Mouse (Mus musculus) testis, adult 2 months (tissue): ENCODE data around the gene Kif1b.

Source experiments
- CTCF ChIP-seq: fragments of 200-500 bp; IDR thresholded peaks from 2 replicates; pipeline ENCODE4 v1.5.1; 2012; ENCODE audit warnings: low read depth, mild to moderate bottlenecking, inconsistent platforms, low read length, moderate library complexity; ENCODE audit not compliant: control insufficient read depth, insufficient read depth, insufficient replicate concordance
- POLR2A ChIP-seq: fragments of 200-500 bp; IDR thresholded peaks from 2 replicates; pipeline ENCODE4 v1.6.1; 2012; ENCODE audit warnings: low read depth, mild to moderate bottlenecking, inconsistent platforms, low read length, moderate library complexity; ENCODE audit not compliant: control insufficient read depth

DNA sequence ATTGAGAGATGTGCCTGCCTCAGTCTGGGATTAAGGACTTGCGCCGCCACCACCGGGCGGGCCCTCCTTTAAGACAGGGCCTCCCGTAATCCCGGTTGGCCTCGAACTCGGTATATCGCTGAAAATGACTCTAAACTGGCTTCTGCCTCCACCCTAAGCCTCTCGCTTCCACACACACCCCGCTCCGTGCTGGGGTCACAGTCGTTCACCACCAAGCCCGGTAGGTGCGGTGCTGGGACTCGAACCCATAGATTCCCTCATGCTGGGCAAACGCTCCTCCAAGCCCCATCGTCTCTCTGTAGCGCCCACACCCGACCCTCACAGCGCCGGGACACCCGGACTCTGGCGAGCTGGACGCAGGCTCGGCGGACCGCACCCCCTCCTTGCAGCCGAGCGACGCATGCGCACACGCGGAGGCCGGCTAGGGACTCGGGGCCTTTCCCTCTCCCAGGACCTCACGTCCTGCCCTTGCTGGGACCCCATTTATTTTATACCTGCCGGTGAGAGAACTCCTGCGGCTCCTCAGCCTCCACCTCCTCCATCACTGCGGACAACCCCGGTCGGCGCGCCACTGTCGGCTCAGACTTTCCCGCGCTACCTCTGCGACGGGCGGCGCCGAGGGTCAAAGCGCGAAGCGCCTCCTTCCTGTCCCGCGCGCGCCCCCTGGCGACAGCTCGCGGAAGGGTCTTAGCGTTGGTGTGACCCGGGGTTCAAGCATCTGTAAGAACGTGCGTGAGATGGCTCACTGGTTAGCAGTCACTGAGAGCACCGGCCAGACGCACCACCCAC is 170.3 kb downstream of the Kif1b start, which contains the start of gene Cenps:
- TF ChIP-seq CTCF = peak; percentile 91
- TF ChIP-seq POLR2A = peak; percentile 67
